In the genomic region with DNA sequence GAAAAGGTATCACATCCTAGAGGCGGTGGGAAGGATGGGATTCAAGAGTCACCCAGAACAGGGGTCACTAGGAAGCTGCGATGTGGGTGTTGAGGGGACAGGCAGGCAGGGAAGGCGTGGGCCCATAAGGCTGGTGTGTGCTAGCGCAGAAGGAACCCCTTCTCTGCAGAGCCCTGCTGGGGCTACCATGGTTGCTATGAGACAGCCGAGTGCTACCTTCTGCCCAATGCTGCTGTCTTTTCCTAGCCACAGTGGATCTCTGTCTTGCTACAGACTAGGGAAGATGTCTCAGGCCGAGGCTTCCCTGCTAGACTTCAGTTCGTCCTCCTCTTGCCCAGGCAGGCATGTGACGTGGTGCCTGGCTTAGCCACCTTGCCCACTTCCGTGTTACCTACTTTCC, we compare ENCODE assay signal across 24 mouse cellular contexts. TPM values are rescaled to one million over a fixed set of nuclear protein-coding genes. Genes with fewer than 3 reads are reported as not detected.
A peak's percentile ranks its signal among the peaks of the same experiment; 100 is the strongest.
DNase-seq lines count a peak whose midpoint lies in the region; ATAC-seq and TF ChIP-seq lines count a peak whose summit lies in the region.
"Had no signal": no experiment of that assay in that cellular context is flagged by ENCODE, and none has a peak within 500 bp of the region (broad histone marks: within the 10 kb centered on the region; RNA-seq: fewer than 3 reads in every experiment).

No protein-coding gene starts in this region.

- 0 out of 2 replicates have a peak overlapping the region, but pooled peaks have one; percentile 19 for H3K27ac ChIP-seq in kidney, embryonic 15.5 days
- peak overlapping the region; percentile 2 for H3K27ac ChIP-seq in cortical plate, adult 2 months (ENCODE audit: insufficient read depth, low read length)
- peak overlapping the region; percentile 98 for H3K27ac ChIP-seq in embryonic facial prominence, embryonic 12.5 days
- H3K27ac ChIP-seq in limb, embryonic 14.5 days (replicated peaks; ENCODE audit: low read depth, low read length) = 0 out of 2 replicates have a peak overlapping the region, but pooled peaks have one; percentile 93
- H3K27ac ChIP-seq: gastrocnemius, adult 2 months; heart, embryonic 13.5 days; hindbrain, postnatal 0 days; kidney, postnatal 0 days; stomach, embryonic 15.5 days had no signal

- H3K4me3 ChIP-seq in kidney, embryonic 15.5 days (replicated peaks) = no peak overlapping the region
- H3K4me3 ChIP-seq in cortical plate, adult 2 months (ENCODE audit: insufficient read depth, low read length) = no peak overlapping the region
- H3K4me3 ChIP-seq in embryonic facial prominence, embryonic 12.5 days = no peak overlapping the region
- no peak overlapping the region for H3K4me3 ChIP-seq in limb, embryonic 14.5 days (replicated peaks; ENCODE audit: low read length)
- H3K4me3 ChIP-seq: erythroblast, embryonic 14.5 days; gastrocnemius, adult 2 months; heart, embryonic 13.5 days; megakaryocyte, embryonic 14.5 days; stomach, embryonic 15.5 days had no signal

- WGBS in kidney, embryonic 15.5 days = 91% methylated on average over 9 of the region's 9 CpGs
- 93% methylated on average over 9 of the region's 9 CpGs for WGBS in embryonic facial prominence, embryonic 12.5 days
- WGBS in limb, embryonic 14.5 days = 90% methylated on average over 9 of the region's 9 CpGs

- no peak overlapping the region for H3K9ac ChIP-seq in kidney, embryonic 15.5 days
- no peak overlapping the region for H3K9ac ChIP-seq in embryonic facial prominence, embryonic 12.5 days
- H3K9ac ChIP-seq in limb, embryonic 14.5 days (ENCODE audit: low read depth, low read length, severe bottlenecking) = 0 out of 2 replicates have a peak overlapping the region, but pooled peaks have one; percentile 25
- H3K9ac ChIP-seq: heart, embryonic 13.5 days; stomach, embryonic 15.5 days had no signal

- no peaks in the 10 kb centered on the region for H3K9me3 ChIP-seq in kidney, embryonic 15.5 days (replicated peaks)
- no peaks in the 10 kb centered on the region for H3K9me3 ChIP-seq in embryonic facial prominence, embryonic 12.5 days
- H3K9me3 ChIP-seq in limb, embryonic 14.5 days (ENCODE audit: control insufficient read depth, low read length) = no peaks in the 10 kb centered on the region
- H3K9me3 ChIP-seq: heart, embryonic 13.5 days; megakaryocyte, embryonic 14.5 days; stomach, embryonic 15.5 days had no signal

- no peak for ATAC-seq in kidney, embryonic 15.5 days (replicated peaks; ENCODE audit: low FRiP score)
- ATAC-seq in embryonic facial prominence, embryonic 12.5 days (ENCODE audit: insufficient number of reproducible peaks, insufficient read depth, low FRiP score, low TSS enrichment) = no peak
- ATAC-seq in limb, embryonic 14.5 days (ENCODE audit: low FRiP score, low read depth) = no peak
- ATAC-seq: forebrain, embryonic 16.5 days; hindbrain, postnatal 0 days; intestine, postnatal 0 days; midbrain, embryonic 16.5 days had no signal

- TF ChIP-seq POLR2A in cortical plate, adult 2 months (IDR thresholded peaks at IDR 0.05; ENCODE audit: extremely low read depth, insufficient read depth, low read length) = no peak
- no peak for TF ChIP-seq POLR2A in limb, embryonic 14.5 days (IDR thresholded peaks at IDR 0.05; ENCODE audit: borderline replicate concordance, extremely low read depth, insufficient read depth, insufficient read length)

- H3K4me1 ChIP-seq in kidney, embryonic 15.5 days = peaks cover 62% of the 10 kb centered on the region
- peaks cover 18% of the 10 kb centered on the region for H3K4me1 ChIP-seq in cortical plate, adult 2 months (ENCODE audit: control insufficient read depth, insufficient read depth, low read length)
- peaks cover 68% of the 10 kb centered on the region for H3K4me1 ChIP-seq in embryonic facial prominence, embryonic 12.5 days
- H3K4me1 ChIP-seq in limb, embryonic 14.5 days (ENCODE audit: control insufficient read depth, insufficient read depth, low read length) = peaks cover 78% of the 10 kb centered on the region

- H3K4me2 ChIP-seq in kidney, embryonic 15.5 days = no peak overlapping the region
- no peak overlapping the region for H3K4me2 ChIP-seq in embryonic facial prominence, embryonic 12.5 days (replicated peaks)
- no peak overlapping the region for H3K4me2 ChIP-seq in limb, embryonic 14.5 days (replicated peaks; ENCODE audit: low read depth, low read length, severe bottlenecking)
- H3K4me2 ChIP-seq: heart, embryonic 13.5 days; stomach, embryonic 15.5 days had no signal

- H3K36me3 ChIP-seq in kidney, embryonic 15.5 days = no peaks in the 10 kb centered on the region
- no peaks in the 10 kb centered on the region for H3K36me3 ChIP-seq in embryonic facial prominence, embryonic 12.5 days
- H3K36me3 ChIP-seq in limb, embryonic 14.5 days (ENCODE audit: control insufficient read depth, insufficient read depth, low read length) = no peaks in the 10 kb centered on the region
- H3K36me3 ChIP-seq: heart, embryonic 13.5 days; stomach, embryonic 15.5 days had no signal

- no peak for TF ChIP-seq CTCF in cortical plate, adult 2 months (IDR thresholded peaks at IDR 0.05; ENCODE audit: extremely low read depth, insufficient read depth, low read length)

- H3K27me3 ChIP-seq in kidney, embryonic 15.5 days = no peaks in the 10 kb centered on the region
- H3K27me3 ChIP-seq in embryonic facial prominence, embryonic 12.5 days = no peaks in the 10 kb centered on the region
- no peaks in the 10 kb centered on the region for H3K27me3 ChIP-seq in limb, embryonic 14.5 days (ENCODE audit: control insufficient read depth, insufficient read depth, low read length)
- H3K27me3 ChIP-seq: heart, embryonic 13.5 days; stomach, embryonic 15.5 days had no signal

- DNase-seq in kidney, postnatal 10 days = no peak
- no peak for DNase-seq in limb, embryonic 14.5 days (ENCODE audit: low spot score)
- no peak for DNase-seq in thymus, postnatal 10 days (ENCODE audit: low spot score in 2 of 2)
- no peak for DNase-seq in lung, postnatal 25 days (ENCODE audit: low spot score)
- DNase-seq: adrenal gland, adult 2 months; cerebellum, adult 9-10 months; gastrocnemius, adult 2 months; heart, postnatal 4 days; liver; lung, postnatal 10 days; right cerebral cortex, postnatal 25 days; thymus, adult 2 months had no signal

RNA-seq across cellular contexts. Expression of a gene that starts 25.9 kb away (rescaled TPM):
- polyA plus RNA-seq in kidney, embryonic 15.5 days (2015; fragmentation: Nextera tagmentation; extraction: Ambion mirVana) = 15.6 and 17.7 TPM in 2 replicates
- 128 and 130 TPM in 2 replicates for polyA plus RNA-seq in cortical plate, adult 2 months (2012; rRNA removed)
- polyA plus RNA-seq in embryonic facial prominence, embryonic 12.5 days (2016; fragmentation: Nextera tagmentation; extraction: Ambion mirVana) = 51.1 and 59.2 TPM in 2 replicates
- 130 and 180 TPM in 2 replicates for polyA plus RNA-seq in limb, embryonic 14.5 days (2012; rRNA removed)
- polyA plus RNA-seq in limb, embryonic 14.5 days (2014; fragmentation: Nextera tagmentation; extraction: Ambion mirVana) = 73.0 and 84.1 TPM in 2 replicates

Comparison
In these comparisons a context has a peak if more than half of its experiments do, and no peak if none do; other contexts are left out.
1. H3K27ac ChIP-seq: peak in every context shown above with its lines; median percentile 98 in embryonic facial prominence, embryonic 12.5 days; 93 in limb, embryonic 14.5 days; 19 in kidney, embryonic 15.5 days; 2 in cortical plate, adult 2 months.